Mouse (Mus musculus) embryonic facial prominence, embryonic 13.5 days (tissue): ENCODE measurements around the gene H3f3b. TPM values are rescaled to one million over a fixed set of nuclear protein-coding genes. Genes with fewer than 3 reads are reported as not detected.
"Not testable (repeated sequence)": the region's sequence is repeated elsewhere in the genome, so short reads cannot be mapped to it uniquely, and the experiment has no call there.

Experiments used
- ATAC-seq: fragments of 200-750 bp; cut with Nextera tagmentation; 2 replicates; pipeline ENCODE4 v1.8.0; 2017; ENCODE audit warnings: low read depth; ENCODE audit not compliant: insufficient number of reproducible peaks, insufficient read depth, low FRiP score, low TSS enrichment
- H3K27ac ChIP-seq: fragments of 300-500 bp; sonication (generic); 2 replicates; pipeline ENCODE4 v1.5.1; 2015; ENCODE audit warnings: moderate library complexity, mild to moderate bottlenecking, inconsistent platforms
- H3K27me3 ChIP-seq: fragments of 300-500 bp; sonication (generic); 2 replicates; pipeline ENCODE4 v1.6.1; 2015; ENCODE audit warnings: mild to moderate bottlenecking, inconsistent platforms
- H3K36me3 ChIP-seq: fragments of 300-500 bp; sonication (generic); 2 replicates; pipeline ENCODE4 v1.6.1; 2015; ENCODE audit warnings: mild to moderate bottlenecking, inconsistent platforms
- H3K4me1 ChIP-seq: fragments of 300-500 bp; sonication (generic); 2 replicates; pipeline ENCODE4 v1.6.1; 2015; ENCODE audit warnings: inconsistent platforms
- H3K4me2 ChIP-seq: fragments of 300-500 bp; sonication (generic); 2 replicates; pipeline ENCODE4 v1.6.1; 2015; ENCODE audit warnings: moderate library complexity, mild to moderate bottlenecking, inconsistent platforms
- H3K4me3 ChIP-seq: fragments of 300-500 bp; sonication (generic); 2 replicates; pipeline ENCODE4 v1.5.1; 2015; ENCODE audit warnings: mild to moderate bottlenecking, inconsistent platforms
- H3K9ac ChIP-seq: fragments of 300-500 bp; sonication (generic); 2 replicates; pipeline ENCODE4 v1.6.1; 2015; ENCODE audit warnings: mild to moderate bottlenecking, inconsistent platforms
- H3K9me3 ChIP-seq: fragments of 300-500 bp; sonication (generic); 2 replicates; pipeline ENCODE4 v1.6.1; 2016; ENCODE audit warnings: inconsistent platforms
- WGBS: fragments of 180-500 bp; shearing (Covaris S2); methylation state at CpG from one replicate; pipeline ENCODE4 v1.1.7; 2015; ENCODE audit warnings: mixed read lengths; 5-methylcytosine and 5-hydroxymethylcytosine counted together
- polyA plus RNA-seq: library from polyadenylated mRNA; unstranded; fragments of >200 nt; fragmentation: Nextera tagmentation; extraction: Ambion mirVana; gene quantifications from 2 replicates; pipeline ENCODE4 v1.2.1, GENCODE M21; 2015

Gene H3f3b
- polyA plus RNA-seq, 1 experiment from 2014 or later = 2,264 TPM

- peaks cover 17% of the 10 kb centered on the region for H3K36me3 ChIP-seq
- H3K27ac ChIP-seq, H3K9ac ChIP-seq, H3K4me2 ChIP-seq, ATAC-seq, H3K27me3 ChIP-seq, H3K4me1 ChIP-seq, H3K4me3 ChIP-seq, H3K9me3 ChIP-seq: not testable (repeated sequence)
- 93% methylated on average over 4 of the region's 4 CpGs for WGBS
Observed at GRCm38 (mm10) chr11:116018867-116019266, 8.9 kb downstream of the H3f3b start.

- Histone ChIP-seq H3K27ac (no peak overlapping the region), H3K4me3 (no peak overlapping the region), H3K4me2 (no peak overlapping the region), H3K9me3 (no peaks in the 10 kb centered on the region), H3K4me1 (peaks cover 10% of the 10 kb centered on the region), H3K9ac (no peak overlapping the region), H3K36me3 (peaks cover 14% of the 10 kb centered on the region), H3K27me3 (no peaks in the 10 kb centered on the region)
- ATAC-seq = no peak
- 28% methylated on average over 6 of the region's 6 CpGs for WGBS
Observed at GRCm38 (mm10) chr11:116018106-116018505, 9.7 kb downstream of the H3f3b start.

GRCm38 (mm10) chr11:116014821-116015220, 12.9 kb downstream of the H3f3b start:
- Histone ChIP-seq H3K27me3 (no peaks in the 10 kb centered on the region), H3K36me3 (peaks cover 8% of the 10 kb centered on the region), H3K9me3 (no peaks in the 10 kb centered on the region), H3K4me3 (no peak overlapping the region), H3K9ac (0 out of 2 replicates have a peak overlapping the region, but pooled peaks have one; percentile 22), H3K27ac (no peak overlapping the region), H3K4me2 (no peak overlapping the region), H3K4me1 (peaks cover 20% of the 10 kb centered on the region)
- no peak for ATAC-seq
- 61% methylated on average over 8 of the region's 8 CpGs for WGBS

GRCm38 (mm10) chr11:116012262-116012947, 15.4 kb downstream of the H3f3b start, which contains the start of gene Galk1:
TSS of gene Galk1 (minus strand) at chr11:116012719.
- no peaks in the 10 kb centered on the region for H3K27me3 ChIP-seq
- H3K36me3 ChIP-seq = peaks cover 32% of the 10 kb centered on the region
- H3K9me3 ChIP-seq = no peaks in the 10 kb centered on the region
- H3K9ac ChIP-seq = peak within 1 kb of the TSS; percentile 88
- peak within 1 kb of the TSS; percentile 96 for H3K27ac ChIP-seq
- ATAC-seq = peak; percentile 89
- peak within 1 kb of the TSS; percentile 74 for H3K4me3 ChIP-seq
- under 1% methylated on average over 55 of the region's 55 CpGs for WGBS
- H3K4me2 ChIP-seq = peak within 1 kb of the TSS; percentile 70
- peaks cover 20% of the 10 kb centered on the region for H3K4me1 ChIP-seq

GRCm38 (mm10) chr11:116011529-116012261, 16.1 kb downstream of the H3f3b start:
- Histone ChIP-seq H3K9me3 (no peaks in the 10 kb centered on the region), H3K9ac (peak overlapping the region; percentile 88), H3K27me3 (no peaks in the 10 kb centered on the region), H3K4me1 (peaks cover 20% of the 10 kb centered on the region), H3K4me3 (peak overlapping the region; percentile 74), H3K4me2 (peak overlapping the region; percentile 70), H3K27ac (peak overlapping the region; percentile 96), H3K36me3 (peaks cover 39% of the 10 kb centered on the region)
- no peak for ATAC-seq
- 11% methylated on average over 14 of the region's 14 CpGs for WGBS

- Histone ChIP-seq H3K9me3 (no peaks in the 10 kb centered on the region), H3K4me2 (peak overlapping the region; percentile 70; the same call in 1 of the 2 replicates), H3K9ac (peak overlapping the region; percentile 88; the same call in 1 of the 2 replicates), H3K27me3 (no peaks in the 10 kb centered on the region), H3K27ac (no peak overlapping the region), H3K36me3 (peaks cover 42% of the 10 kb centered on the region), H3K4me3 (no peak overlapping the region), H3K4me1 (peaks cover 26% of the 10 kb centered on the region)
- ATAC-seq = no peak
- 83% methylated on average over 5 of the region's 5 CpGs for WGBS
Observed at GRCm38 (mm10) chr11:116010948-116011347, 16.8 kb downstream of the H3f3b start.

GRCm38 (mm10) chr11:116010146-116010545, 17.6 kb downstream of the H3f3b start:
- ATAC-seq = no peak
- Histone ChIP-seq H3K36me3 (peaks cover 42% of the 10 kb centered on the region), H3K27ac (no peak overlapping the region), H3K9me3 (no peaks in the 10 kb centered on the region), H3K4me2 (no peak overlapping the region), H3K4me1 (peaks cover 34% of the 10 kb centered on the region), H3K4me3 (no peak overlapping the region), H3K27me3 (no peaks in the 10 kb centered on the region; the same call in 1 of the 2 replicates), H3K9ac (no peak overlapping the region)
- WGBS = 91% methylated on average over 8 of the region's 8 CpGs

- H3K9me3 ChIP-seq = no peaks in the 10 kb centered on the region
- H3K27ac ChIP-seq = no peak overlapping the region
- 92% methylated on average over 11 of the region's 11 CpGs for WGBS
- H3K4me3 ChIP-seq = no peak overlapping the region
- no peak for ATAC-seq
- no peak overlapping the region for H3K9ac ChIP-seq
- H3K4me1 ChIP-seq = peaks cover 39% of the 10 kb centered on the region
- H3K27me3 ChIP-seq = no peaks in the 10 kb centered on the region; the same call in 1 of the 2 replicates
- no peak overlapping the region for H3K4me2 ChIP-seq
- peaks cover 42% of the 10 kb centered on the region for H3K36me3 ChIP-seq
Observed at GRCm38 (mm10) chr11:116009661-116010060, 18.1 kb downstream of the H3f3b start.

GRCm38 (mm10) chr11:116008832-116009375, 18.9 kb downstream of the H3f3b start:
- Histone ChIP-seq H3K9ac (no peak overlapping the region), H3K4me1 (peaks cover 42% of the 10 kb centered on the region), H3K9me3 (no peaks in the 10 kb centered on the region), H3K27me3 (no peaks in the 10 kb centered on the region; the same call in 1 of the 2 replicates), H3K27ac (no peak overlapping the region), H3K4me2 (no peak overlapping the region), H3K4me3 (no peak overlapping the region), H3K36me3 (peaks cover 42% of the 10 kb centered on the region)
- ATAC-seq = no peak
- 90% methylated on average over 13 of the region's 13 CpGs for WGBS

GRCm38 (mm10) chr11:116008411-116008810, 19.4 kb downstream of the H3f3b start:
- Histone ChIP-seq H3K9ac (no peak overlapping the region), H3K4me1 (peaks cover 42% of the 10 kb centered on the region), H3K36me3 (peaks cover 44% of the 10 kb centered on the region), H3K9me3 (no peaks in the 10 kb centered on the region), H3K4me2 (no peak overlapping the region), H3K27ac (no peak overlapping the region), H3K27me3 (no peaks in the 10 kb centered on the region; the same call in 1 of the 2 replicates), H3K4me3 (no peak overlapping the region)
- WGBS = 84% methylated on average over 11 of the region's 11 CpGs
- no peak for ATAC-seq

GRCm38 (mm10) chr11:116007095-116007850, 20.5 kb downstream of the H3f3b start:
- peaks cover 36% of the 10 kb centered on the region for H3K4me1 ChIP-seq
- H3K27ac ChIP-seq = no peak overlapping the region
- peaks cover 45% of the 10 kb centered on the region for H3K36me3 ChIP-seq
- no peak overlapping the region for H3K4me3 ChIP-seq
- WGBS = 87% methylated on average over 28 of the region's 28 CpGs
- no peak for ATAC-seq
- no peaks in the 10 kb centered on the region; the same call in 1 of the 2 replicates for H3K27me3 ChIP-seq
- H3K4me2 ChIP-seq = no peak overlapping the region
- H3K9ac ChIP-seq = no peak overlapping the region
- H3K9me3 ChIP-seq = no peaks in the 10 kb centered on the region
